Mouse (Mus musculus) limb, embryonic 10.5 days (tissue): Measurements from ENCODE around the gene Trmt5. TPM values are rescaled to one million over a fixed set of nuclear protein-coding genes. Genes with fewer than 3 reads are reported as not detected.
A peak's percentile ranks its signal among the peaks of the same experiment; 100 is the strongest.

Source experiments
- DNase-seq: peaks from one replicate; pipeline ENCODE4 v3.0.0-alpha.2; 2017; ENCODE audit warnings: low spot score
- H3K27ac ChIP-seq: fragments of 300-500 bp; sonication (generic); 2 replicates; pipeline ENCODE4 v1.5.1; 2016; ENCODE audit warnings: mild to moderate bottlenecking
- H3K27me3 ChIP-seq: fragments of 300-500 bp; sonication (generic); 2 replicates; pipeline ENCODE4 v1.6.1; 2016; ENCODE audit warnings: low read depth, mild to moderate bottlenecking; ENCODE audit not compliant: poor library complexity, severe bottlenecking
- H3K36me3 ChIP-seq: fragments of 300-500 bp; sonication (generic); 2 replicates; pipeline ENCODE4 v1.6.1; 2016; ENCODE audit warnings: mild to moderate bottlenecking, moderate library complexity
- H3K4me1 ChIP-seq: fragments of 300-500 bp; sonication (generic); 2 replicates; pipeline ENCODE4 v1.6.1; 2016
- H3K4me3 ChIP-seq: fragments of 300-500 bp; sonication (generic); 2 replicates; pipeline ENCODE4 v1.5.1; 2016; ENCODE audit warnings: mild to moderate bottlenecking, moderate library complexity
- H3K9me3 ChIP-seq: fragments of 300-500 bp; sonication (generic); replicated peaks from 2 replicates; pipeline ENCODE4 v1.6.1; 2016; ENCODE audit warnings: mild to moderate bottlenecking
- WGBS: fragments of 180-500 bp; shearing (Covaris S2); methylation state at CpG from one replicate; pipeline ENCODE4 v1.1.7; 2016; 5-methylcytosine and 5-hydroxymethylcytosine counted together
- polyA plus RNA-seq: library from polyadenylated mRNA; unstranded; fragments of >200 nt; fragmentation: Nextera tagmentation; extraction: Ambion mirVana; gene quantifications from 2 replicates; pipeline ENCODE4 v1.2.1, GENCODE M21; 2016

The Trmt5 gene
- polyA plus RNA-seq, 1 experiment from 2014 or later: 24.5 TPM

- no peaks in the 10 kb centered on the region for H3K27me3 ChIP-seq
- no peak overlapping the region for H3K27ac ChIP-seq
- H3K4me3 ChIP-seq: no peak overlapping the region
- WGBS: 92% methylated on average over 3 of the region's 3 CpGs
- H3K9me3 ChIP-seq: no peaks in the 10 kb centered on the region
- H3K4me1 ChIP-seq: peaks cover 26% of the 10 kb centered on the region
- H3K36me3 ChIP-seq: 0 out of 2 replicates have a peak, but pooled peaks cover 2% of the 10 kb centered on the region
- DNase-seq: no peak
These were observed 21.0 kb downstream of the Trmt5 start for GRCm38 (mm10) chr12:73265381-73265978.

GRCm38 (mm10) chr12:73260339-73260738, 26.2 kb downstream of the Trmt5 start:
- no peaks in the 10 kb centered on the region for H3K9me3 ChIP-seq
- no peaks in the 10 kb centered on the region for H3K4me1 ChIP-seq
- WGBS: 94% methylated on average over 1 of the region's 1 CpGs
- H3K27me3 ChIP-seq: no peaks in the 10 kb centered on the region
- peaks cover 9% of the 10 kb centered on the region; the same call in 1 of the 2 replicates for H3K36me3 ChIP-seq
- DNase-seq: no peak
- no peak overlapping the region for H3K27ac ChIP-seq
- no peak overlapping the region for H3K4me3 ChIP-seq

- Histone ChIP-seq H3K27ac (no peak overlapping the region), H3K4me3 (no peak overlapping the region), H3K36me3 (peaks cover 9% of the 10 kb centered on the region; the same call in 1 of the 2 replicates), H3K4me1 (no peaks in the 10 kb centered on the region), H3K9me3 (no peaks in the 10 kb centered on the region), H3K27me3 (no peaks in the 10 kb centered on the region)
- 95% methylated on average over 6 of the region's 6 CpGs for WGBS
- no peak for DNase-seq
These were observed 27.2 kb downstream of the Trmt5 start for GRCm38 (mm10) chr12:73259269-73259668.

GRCm38 (mm10) chr12:73255006-73255405, 31.5 kb downstream of the Trmt5 start:
- Histone ChIP-seq H3K27ac (no peak overlapping the region), H3K36me3 (peaks cover 6% of the 10 kb centered on the region; the same call in 1 of the 2 replicates), H3K4me1 (no peaks in the 10 kb centered on the region), H3K9me3 (no peaks in the 10 kb centered on the region), H3K4me3 (no peak overlapping the region), H3K27me3 (no peaks in the 10 kb centered on the region)
- DNase-seq: no peak
- WGBS: 78% methylated on average over 2 of the region's 2 CpGs

- DNase-seq: no peak
These were observed 40.8 kb downstream of the Trmt5 start for GRCm38 (mm10) chr12:73245687-73246086.

GRCm38 (mm10) chr12:73241960-73242359, 44.5 kb downstream of the Trmt5 start:
- peaks cover 19% of the 10 kb centered on the region for H3K4me1 ChIP-seq
- H3K36me3 ChIP-seq: no peaks in the 10 kb centered on the region
- 79% methylated on average over 10 of the region's 10 CpGs for WGBS
- DNase-seq: no peak
- no peak overlapping the region for H3K27ac ChIP-seq
- no peak overlapping the region for H3K4me3 ChIP-seq
- H3K27me3 ChIP-seq: no peaks in the 10 kb centered on the region
- H3K9me3 ChIP-seq: no peaks in the 10 kb centered on the region

More at GRCm38 (mm10) chr12:73245687-73246086, 40.8 kb downstream of the Trmt5 start:
- Histone ChIP-seq H3K36me3 (no peaks in the 10 kb centered on the region), H3K27me3 (no peaks in the 10 kb centered on the region), H3K4me3 (no peak overlapping the region), H3K9me3 (no peaks in the 10 kb centered on the region), H3K27ac (peak overlapping the region; percentile 42; the same call in 1 of the 2 replicates), H3K4me1 (peaks cover 19% of the 10 kb centered on the region)
- WGBS: 74% methylated on average over 5 of the region's 5 CpGs

- no peak for DNase-seq
- WGBS: 33% methylated on average over 2 of the region's 2 CpGs
- H3K27ac ChIP-seq: no peak overlapping the region
- H3K4me3 ChIP-seq: no peak overlapping the region
- H3K9me3 ChIP-seq: no peaks in the 10 kb centered on the region
- peaks cover 4% of the 10 kb centered on the region; the same call in 1 of the 2 replicates for H3K36me3 ChIP-seq
- no peaks in the 10 kb centered on the region for H3K27me3 ChIP-seq
- peaks cover 24% of the 10 kb centered on the region for H3K4me1 ChIP-seq
These were observed 53.9 kb downstream of the Trmt5 start for GRCm38 (mm10) chr12:73232586-73232985.

- Histone ChIP-seq H3K4me3 (no peak overlapping the region), H3K4me1 (peaks cover 24% of the 10 kb centered on the region), H3K27me3 (no peaks in the 10 kb centered on the region), H3K9me3 (no peaks in the 10 kb centered on the region), H3K27ac (no peak overlapping the region), H3K36me3 (peaks cover under 1% of the 10 kb centered on the region; the same call in 1 of the 2 replicates)
- DNase-seq: no peak
These were observed 55.0 kb downstream of the Trmt5 start for GRCm38 (mm10) chr12:73231552-73231951.

GRCm38 (mm10) chr12:73230196-73230595, 56.3 kb downstream of the Trmt5 start:
- Histone ChIP-seq H3K27me3 (no peaks in the 10 kb centered on the region), H3K9me3 (no peaks in the 10 kb centered on the region), H3K4me3 (no peak overlapping the region), H3K36me3 (peaks cover 4% of the 10 kb centered on the region; the same call in 1 of the 2 replicates), H3K4me1 (peaks cover 24% of the 10 kb centered on the region), H3K27ac (no peak overlapping the region)
- DNase-seq: no peak

Other genes starting within 250 kb of the Trmt5 start
- 18.0 and 32.6 TPM in 2 replicates for gene Six1, start 232.8 kb downstream of the Trmt5 start, polyA plus RNA-seq
- gene Six4, start 173.3 kb downstream of the Trmt5 start, polyA plus RNA-seq: 17.2 and 20.8 TPM in 2 replicates
- 37.9 and 39.7 TPM in 2 replicates for gene Mnat1, start 163.0 kb downstream of the Trmt5 start, polyA plus RNA-seq
- gene Slc38a6, start 69 bp upstream of the Trmt5 start, polyA plus RNA-seq: 8.6 and 10.8 TPM in 2 replicates